Mouse (Mus musculus) stomach, postnatal 0 days (tissue): Measurements from ENCODE around the gene Flnb. TPM values are rescaled to one million over a fixed set of nuclear protein-coding genes. Genes with fewer than 3 reads are reported as not detected.

Experiments used
- ATAC-seq: fragments of 200-750 bp; cut with Nextera tagmentation; 2 replicates; pipeline ENCODE4 v1.8.0; 2017; ENCODE audit not compliant: low FRiP score, low TSS enrichment
- DNase-seq: peaks from one replicate; pipeline ENCODE4 v3.0.0-alpha.2; 2016; ENCODE audit warnings: low spot score
- H3K27ac ChIP-seq: fragments of 300-500 bp; sonication (generic); replicated peaks from 2 replicates; pipeline ENCODE4 v1.5.1; 2014; ENCODE audit warnings: mild to moderate bottlenecking, control low read depth
- H3K27me3 ChIP-seq: fragments of 300-500 bp; sonication (generic); 2 replicates; pipeline ENCODE4 v1.6.1; 2014; ENCODE audit warnings: low read length; ENCODE audit not compliant: control insufficient read depth, insufficient read depth
- H3K36me3 ChIP-seq: fragments of 300-500 bp; sonication (generic); 2 replicates; pipeline ENCODE4 v1.6.1; 2014; ENCODE audit warnings: low read length, mixed read lengths; ENCODE audit not compliant: control insufficient read depth, insufficient read depth
- H3K4me1 ChIP-seq: fragments of 300-500 bp; sonication (generic); replicated peaks from 2 replicates; pipeline ENCODE4 v1.6.1; 2014; ENCODE audit warnings: antibody characterized with exemption; ENCODE audit not compliant: control insufficient read depth, insufficient read depth
- H3K4me2 ChIP-seq: fragments of 300-500 bp; sonication (generic); replicated peaks from 2 replicates; pipeline ENCODE4 v1.6.1; 2014; ENCODE audit warnings: low read depth, mild to moderate bottlenecking, control low read depth, moderate library complexity
- H3K4me3 ChIP-seq: fragments of 300-500 bp; sonication (generic); 2 replicates; pipeline ENCODE4 v1.5.1; 2014; ENCODE audit warnings: low read depth, low read length, control low read depth
- H3K9ac ChIP-seq: fragments of 300-500 bp; sonication (generic); 2 replicates; pipeline ENCODE4 v1.6.1; 2014; ENCODE audit warnings: mild to moderate bottlenecking, low read length, control low read depth, mixed read lengths
- H3K9me3 ChIP-seq: fragments of 300-500 bp; sonication (generic); 2 replicates; pipeline ENCODE4 v1.6.1; 2016; ENCODE audit warnings: low read length; ENCODE audit not compliant: control insufficient read depth
- CTCF ChIP-seq: IDR thresholded peaks from 2 replicates; pipeline ENCODE4 v1.5.1; 2016; ENCODE audit warnings: antibody characterized with exemption, low read depth, mild to moderate bottlenecking, moderate library complexity
- EP300 ChIP-seq: optimal IDR thresholded peaks from 2 replicates; pipeline ENCODE3; 2016; ENCODE audit warnings: antibody characterized with exemption
- WGBS: fragments of 180-500 bp; shearing (Covaris S2); extraction: QIAGEN DNeasy Blood & Tissue Kit; methylation state at CpG from one replicate; pipeline ENCODE4 v1.1.7; 2014; 5-methylcytosine and 5-hydroxymethylcytosine counted together
- polyA plus RNA-seq: library from polyadenylated mRNA; unstranded; fragments of >200 nt; fragmentation: Nextera tagmentation; extraction: Ambion mirVana; gene quantifications from 2 replicates; pipeline ENCODE4 v1.2.1, GENCODE M21; 2015

Flnb gene
- polyA plus RNA-seq, 1 experiment from 2014 or later, result 8.3 TPM

DNA sequence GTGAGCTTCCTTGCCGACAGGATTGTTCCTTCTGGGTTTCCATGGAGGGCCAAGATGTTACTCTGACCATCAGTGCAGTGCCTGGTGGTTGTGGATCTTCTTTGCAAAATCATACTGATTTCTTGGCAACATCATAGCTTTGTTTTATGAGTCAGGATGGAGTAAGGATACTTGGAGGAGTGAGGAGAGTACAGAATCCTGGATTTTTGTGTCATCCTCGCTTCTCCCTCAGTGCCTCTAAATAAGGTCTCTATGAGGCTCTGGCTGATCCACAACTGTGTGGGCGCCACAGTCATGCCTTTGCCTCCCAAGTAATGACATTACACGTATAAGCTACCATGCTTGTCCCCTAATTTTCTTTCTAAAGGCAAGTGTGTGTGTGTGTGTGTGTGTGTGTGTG, 28.9 kb downstream of the Flnb start:
- 83% methylated on average over 4 of the region's 4 CpGs for WGBS
- ATAC-seq, result no peak
- Histone ChIP-seq H3K4me1 (peaks cover 11% of the 10 kb centered on the region), H3K9ac (no peak overlapping the region), H3K4me2 (no peak overlapping the region), H3K4me3 (no peak overlapping the region), H3K36me3 (no peaks in the 10 kb centered on the region), H3K27ac (no peak overlapping the region), H3K27me3 (no peaks in the 10 kb centered on the region), H3K9me3 (no peaks in the 10 kb centered on the region)
- no peak for TF ChIP-seq CTCF
- no peak for DNase-seq

DNA sequence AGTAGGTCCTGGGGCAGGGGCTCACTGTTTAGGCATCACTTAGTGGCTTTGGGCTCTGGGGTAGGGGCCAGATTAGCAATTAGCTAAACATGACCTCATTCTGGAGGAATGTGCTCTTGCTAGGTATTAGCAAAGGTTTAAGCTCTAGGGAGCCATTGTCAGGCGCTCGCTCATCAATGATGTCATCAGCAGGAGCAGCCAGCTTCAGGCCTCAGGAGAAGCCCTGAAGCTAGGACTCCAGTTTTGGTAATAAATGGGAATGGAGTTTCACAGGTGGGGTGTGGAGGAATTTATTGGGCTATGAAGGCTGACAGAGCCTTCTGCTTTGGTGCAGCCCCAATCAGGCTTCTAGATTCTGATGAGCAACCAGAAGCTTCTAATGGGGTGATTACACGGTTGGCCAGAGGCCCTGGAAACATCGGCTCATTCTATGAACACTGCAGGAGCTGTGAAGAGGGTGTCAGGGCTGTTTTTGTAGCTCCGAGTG, 30.0 kb downstream of the Flnb start:
- TF ChIP-seq CTCF (no peak), EP300 (no peak)
- H3K4me3 ChIP-seq, result no peak overlapping the region
- no peaks in the 10 kb centered on the region for H3K36me3 ChIP-seq
- H3K9me3 ChIP-seq, result no peaks in the 10 kb centered on the region
- DNase-seq, result peak; percentile 29
- no peak overlapping the region for H3K4me2 ChIP-seq
- H3K4me1 ChIP-seq, result peaks cover 13% of the 10 kb centered on the region
- H3K27ac ChIP-seq, result no peak overlapping the region
- no peak overlapping the region for H3K9ac ChIP-seq
- peak; percentile 64; the same call in 1 of the 2 replicates for ATAC-seq
- 40% methylated on average over 5 of the region's 5 CpGs for WGBS
- no peaks in the 10 kb centered on the region for H3K27me3 ChIP-seq

DNA sequence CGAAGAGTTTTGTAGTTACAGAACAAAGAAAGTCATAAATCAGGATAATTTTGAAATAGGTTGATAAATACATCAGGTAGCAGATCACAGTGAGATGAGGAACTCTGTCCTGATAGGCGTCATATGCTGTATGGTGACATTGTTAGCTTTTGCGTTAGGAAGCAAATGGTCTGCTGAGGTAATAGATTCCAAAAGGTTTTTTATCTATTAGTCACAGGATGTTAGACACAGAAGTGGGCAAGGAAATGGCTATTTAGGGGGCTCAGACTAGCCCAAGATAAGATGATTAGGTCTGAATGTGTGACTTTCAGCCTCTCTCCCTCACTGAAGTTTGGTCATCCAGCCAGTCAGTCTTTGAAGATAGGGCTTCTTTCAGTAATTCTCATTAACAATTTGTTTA, 33.2 kb downstream of the Flnb start:
- no peak for DNase-seq
- H3K27ac ChIP-seq, result no peak overlapping the region

DNA sequence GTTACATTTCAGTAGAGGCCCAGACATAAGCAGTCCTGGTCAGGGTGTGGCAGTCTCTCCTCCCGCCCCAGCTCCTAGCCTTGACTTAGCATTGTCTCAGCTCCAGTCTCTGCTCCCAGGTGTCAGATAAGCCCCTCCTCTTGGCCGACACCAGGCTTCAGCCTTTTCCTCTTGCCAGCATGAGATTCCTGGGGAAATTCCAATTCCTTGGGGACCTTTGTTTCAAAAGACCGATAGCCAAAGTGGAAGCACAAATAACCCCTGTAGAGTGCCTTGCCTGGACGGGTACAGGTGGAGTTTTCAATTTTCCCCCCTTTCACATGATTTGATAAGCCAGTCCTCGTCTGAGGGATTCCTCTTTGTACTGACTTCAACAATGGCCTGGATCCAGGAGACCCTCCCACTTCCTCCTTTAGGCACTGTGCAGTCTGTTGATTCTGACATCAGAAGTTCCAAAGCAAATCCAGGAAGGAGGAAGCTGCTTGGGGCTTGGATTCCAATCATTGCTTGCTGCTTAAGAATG, 33.8 kb downstream of the Flnb start:
- no peak overlapping the region for H3K9ac ChIP-seq
- WGBS, result 18% methylated on average over 5 of the region's 5 CpGs
- H3K27me3 ChIP-seq, result no peaks in the 10 kb centered on the region
- TF ChIP-seq EP300 (no peak), CTCF (no peak)
- ATAC-seq (peak; percentile 48), DNase-seq (peak; percentile 36)
- H3K4me3 ChIP-seq, result no peak overlapping the region
- peak overlapping the region; percentile 8; the same call in 1 of the 2 replicates for H3K4me2 ChIP-seq
- H3K9me3 ChIP-seq, result no peaks in the 10 kb centered on the region
- H3K36me3 ChIP-seq, result no peaks in the 10 kb centered on the region
- peaks cover 13% of the 10 kb centered on the region for H3K4me1 ChIP-seq
- peak overlapping the region; percentile 45; the same call in 1 of the 2 replicates for H3K27ac ChIP-seq

More for the DNA sequence above, 33.2 kb downstream of the Flnb start:
- Histone ChIP-seq H3K4me1 (peaks cover 13% of the 10 kb centered on the region), H3K4me3 (no peak overlapping the region), H3K27me3 (no peaks in the 10 kb centered on the region), H3K4me2 (no peak overlapping the region), H3K36me3 (no peaks in the 10 kb centered on the region), H3K9me3 (no peaks in the 10 kb centered on the region), H3K9ac (no peak overlapping the region)
- WGBS, result 46% methylated on average over 3 of the region's 3 CpGs
- no peak for ATAC-seq
- no peak for TF ChIP-seq CTCF
- TF ChIP-seq EP300, result no peak

DNA sequence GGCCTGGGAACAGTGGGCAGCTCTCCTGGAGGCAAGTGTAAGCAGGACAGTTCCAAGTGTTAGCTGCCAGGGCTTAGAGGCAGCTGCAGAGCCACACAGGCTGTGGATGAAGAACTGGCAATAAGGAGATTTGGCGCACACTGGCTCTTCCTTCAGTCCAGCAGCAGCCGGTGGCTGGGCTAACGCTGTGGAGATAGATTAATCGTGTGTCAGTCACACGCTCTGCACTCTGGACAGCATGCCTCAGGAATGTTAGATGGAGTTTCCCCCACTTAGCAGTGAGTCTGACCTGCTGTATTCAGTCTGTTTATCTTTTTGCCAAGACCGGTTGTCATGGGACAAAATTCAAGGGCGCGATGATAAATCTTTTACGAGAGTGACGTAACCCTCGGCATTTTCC, 35.9 kb downstream of the Flnb start:
- Histone ChIP-seq H3K4me1 (peaks cover 6% of the 10 kb centered on the region), H3K4me2 (peak overlapping the region; percentile 11; the same call in 1 of the 2 replicates), H3K9ac (no peak overlapping the region), H3K36me3 (no peaks in the 10 kb centered on the region), H3K9me3 (no peaks in the 10 kb centered on the region), H3K27me3 (no peaks in the 10 kb centered on the region), H3K27ac (no peak overlapping the region), H3K4me3 (no peak overlapping the region)
- WGBS, result 19% methylated on average over 11 of the region's 11 CpGs
- ATAC-seq, result peak; percentile 68
- no peak for TF ChIP-seq EP300
- no peak for TF ChIP-seq CTCF
- DNase-seq, result no peak

DNA sequence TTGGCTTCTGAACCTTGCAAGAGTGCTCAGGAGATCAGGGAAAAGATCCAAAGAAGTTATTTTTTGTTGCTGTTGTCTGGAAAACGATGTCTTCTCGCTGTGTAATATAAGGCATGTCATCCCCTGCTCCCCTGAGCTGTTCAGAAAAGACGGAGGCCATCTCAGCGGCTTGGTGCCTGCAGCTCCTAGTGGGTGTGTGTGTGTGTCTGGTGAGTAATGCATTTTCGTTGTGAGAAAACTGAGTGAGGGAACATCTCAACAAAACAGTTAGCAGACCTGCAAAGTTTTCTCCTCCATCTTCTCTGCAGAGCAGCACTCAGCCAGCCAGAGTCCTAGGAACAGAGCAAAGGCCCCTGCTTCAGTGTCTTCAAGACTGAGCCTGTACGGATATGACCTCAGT, 36.6 kb downstream of the Flnb start:
- TF ChIP-seq CTCF (no peak), EP300 (no peak)
- Histone ChIP-seq H3K4me2 (no peak overlapping the region), H3K27ac (peak overlapping the region; percentile 61; the same call in 1 of the 2 replicates), H3K4me3 (no peak overlapping the region), H3K9me3 (no peaks in the 10 kb centered on the region), H3K27me3 (no peaks in the 10 kb centered on the region), H3K36me3 (no peaks in the 10 kb centered on the region), H3K4me1 (peaks cover 6% of the 10 kb centered on the region), H3K9ac (no peak overlapping the region)
- ATAC-seq (no peak), DNase-seq (no peak)
- 65% methylated on average over 6 of the region's 6 CpGs for WGBS
